Mouse (Mus musculus) heart, adult 2 months (tissue): ENCODE results near the gene Tor4a.

Experiments used
- CTCF ChIP-seq: fragments of 200-600 bp; IDR thresholded peaks from 2 replicates; pipeline ENCODE4 v1.8.1; 2022; ENCODE audit warnings: antibody characterized with exemption, mild to moderate bottlenecking, moderate library complexity
- EP300 ChIP-seq: fragments of 200-500 bp; IDR thresholded peaks from 2 replicates; pipeline ENCODE4 v1.6.1; 2011; ENCODE audit warnings: low read depth, low read length, control low read depth; ENCODE audit not compliant: insufficient read depth

DNA sequence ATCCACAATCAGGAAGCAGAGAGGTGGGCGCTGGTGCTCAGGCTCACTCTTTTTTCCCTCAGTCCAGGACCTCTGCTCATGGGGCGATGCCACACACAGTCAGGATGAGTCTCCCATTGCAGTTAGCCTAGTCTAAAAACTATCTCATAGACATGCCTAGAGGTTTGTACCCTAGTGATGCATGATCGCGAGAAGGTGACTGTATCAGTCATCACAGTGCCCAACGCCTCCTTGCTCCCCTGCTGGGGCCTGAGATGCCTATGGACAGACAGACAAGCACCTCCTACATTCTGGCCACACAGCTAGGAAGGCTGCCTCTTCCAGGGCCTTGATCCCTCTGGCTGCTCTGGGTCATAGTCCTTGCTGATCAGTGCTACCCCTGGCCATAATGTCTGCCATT is 49.3 kb downstream of the Tor4a start:
- TF ChIP-seq CTCF (no peak), EP300 (no peak)
